Mouse (Mus musculus): Measurements from ENCODE around the gene Ranbp3l.

The Ranbp3l gene

GRCm38 (mm10) chr15:9070912-9071555 is 103.3 kb downstream of the Ranbp3l start, which contains the start of gene Nadk2:
Nadk2 (plus strand) TSS chr15:9071260.
- DNase-seq (ENCODE audit: low spot score in 2 of 2), result peak; percentile 97 to 98

DNA sequence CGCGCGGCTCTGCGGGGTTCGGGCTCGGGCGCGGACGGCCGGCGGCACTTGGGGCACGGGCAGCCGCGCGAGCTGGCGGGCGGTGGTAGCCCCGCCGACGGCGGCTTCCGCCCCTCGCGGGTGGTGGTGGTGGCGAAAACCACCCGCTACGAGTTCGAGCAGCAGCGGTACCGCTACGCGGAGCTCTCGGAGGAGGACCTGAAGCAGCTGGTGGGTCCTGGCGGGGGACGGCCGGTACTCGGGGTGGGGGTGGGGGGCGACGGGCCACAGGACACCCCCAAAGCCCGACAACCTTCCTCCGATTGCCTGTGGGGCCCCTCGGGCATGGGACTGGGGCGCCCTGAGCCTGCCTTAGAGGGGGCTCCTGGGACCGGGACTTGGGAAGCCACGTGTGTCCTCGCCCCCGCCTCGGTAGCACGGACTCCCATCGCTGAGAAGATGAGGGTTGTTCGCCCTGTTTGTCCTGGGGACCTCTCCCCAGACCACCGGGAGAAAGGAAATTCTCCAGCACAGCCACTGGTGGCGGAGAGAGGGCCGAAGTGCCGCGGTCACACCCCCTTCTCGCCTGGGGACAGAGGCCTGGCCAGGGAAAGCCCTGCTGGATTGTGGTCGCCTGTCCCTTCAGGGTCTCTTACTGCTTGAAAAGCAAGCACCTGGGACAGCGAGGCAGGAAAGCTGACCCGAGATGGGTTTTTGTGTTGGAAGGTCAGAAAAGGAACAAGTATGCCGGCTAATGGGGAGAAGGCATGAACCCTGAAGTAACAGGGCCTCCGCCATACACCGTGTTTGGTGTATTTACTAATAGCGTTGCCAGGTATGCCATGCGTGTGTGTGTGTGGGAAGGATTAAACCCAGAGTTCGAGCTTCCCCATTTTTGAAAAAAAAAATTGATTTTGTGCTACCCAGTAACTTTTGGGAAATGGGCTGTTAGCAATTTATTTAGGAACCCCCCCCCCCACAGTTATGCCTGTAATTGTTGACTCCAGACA is 104.1 kb downstream of the Ranbp3l start:
- DNase-seq (ENCODE audit: low spot score in 2 of 2), result peak in 1 of 2 experiments; percentile 41

DNA sequence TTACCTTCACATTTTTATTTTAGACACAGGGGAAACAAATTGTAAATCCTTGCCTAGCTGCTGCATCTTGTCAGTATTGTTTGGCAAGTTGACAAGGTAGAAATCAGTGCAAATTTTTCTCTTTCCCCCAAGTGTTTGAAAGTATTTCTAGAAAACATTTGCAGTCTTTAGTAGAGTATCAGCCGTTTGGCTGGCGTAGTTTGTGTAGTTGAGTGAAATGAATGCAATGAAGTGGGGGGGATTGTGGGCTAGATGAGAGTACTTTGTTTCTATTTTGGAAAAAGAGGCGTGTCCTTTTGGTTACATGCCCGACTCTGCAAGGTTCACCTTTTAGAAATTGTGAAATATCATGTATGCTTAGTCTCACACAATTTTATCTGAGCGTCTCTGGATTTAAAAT is 104.9 kb downstream of the Ranbp3l start:
- no peak for DNase-seq (ENCODE audit: low spot score in 2 of 2)

- DNase-seq (ENCODE audit: low spot score in 2 of 2), result no peak
These were observed 105.4 kb downstream of the Ranbp3l start for GRCm38 (mm10) chr15:9073067-9073608.

DNA sequence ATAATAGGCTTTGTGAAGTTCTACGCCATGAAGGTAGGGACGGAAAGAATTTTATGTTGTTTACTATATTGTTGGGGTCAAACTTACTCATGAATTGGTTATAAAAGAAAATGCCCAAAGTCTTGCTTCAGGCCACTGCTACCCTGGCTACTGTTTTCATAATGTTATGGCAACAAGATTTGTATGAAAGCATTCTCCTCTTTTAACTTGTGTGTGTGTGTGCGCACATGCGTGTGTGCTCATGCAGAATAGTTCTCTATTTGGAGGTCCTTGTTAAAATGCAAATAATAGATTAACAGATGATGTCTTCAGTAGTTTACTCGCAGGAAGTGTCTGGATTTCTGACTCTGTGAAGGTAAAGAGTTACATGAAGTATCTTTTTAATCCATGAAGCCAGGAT is 105.9 kb downstream of the Ranbp3l start:
- DNase-seq (ENCODE audit: low spot score in 2 of 2), result no peak

DNA sequence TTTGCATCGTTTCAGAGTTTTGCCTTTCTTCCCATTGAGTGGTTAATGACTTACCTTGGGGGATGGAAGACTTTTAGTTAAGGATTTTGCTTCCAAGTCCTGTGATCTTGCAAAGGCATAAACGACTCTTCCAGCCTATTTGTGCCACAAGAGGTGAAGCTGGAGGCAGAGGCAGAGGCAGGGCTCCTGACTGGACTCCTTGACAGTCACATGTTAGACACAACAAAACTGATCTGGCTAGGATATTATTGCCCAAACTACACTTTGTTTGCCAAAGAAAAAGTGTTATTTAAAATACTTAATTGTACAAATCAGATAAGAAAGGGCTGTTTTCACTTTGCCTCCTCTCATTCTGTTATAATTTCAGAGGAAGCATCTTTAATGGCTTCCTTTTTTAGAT is 106.4 kb downstream of the Ranbp3l start:
- no peak for DNase-seq (ENCODE audit: low spot score in 2 of 2)

DNA sequence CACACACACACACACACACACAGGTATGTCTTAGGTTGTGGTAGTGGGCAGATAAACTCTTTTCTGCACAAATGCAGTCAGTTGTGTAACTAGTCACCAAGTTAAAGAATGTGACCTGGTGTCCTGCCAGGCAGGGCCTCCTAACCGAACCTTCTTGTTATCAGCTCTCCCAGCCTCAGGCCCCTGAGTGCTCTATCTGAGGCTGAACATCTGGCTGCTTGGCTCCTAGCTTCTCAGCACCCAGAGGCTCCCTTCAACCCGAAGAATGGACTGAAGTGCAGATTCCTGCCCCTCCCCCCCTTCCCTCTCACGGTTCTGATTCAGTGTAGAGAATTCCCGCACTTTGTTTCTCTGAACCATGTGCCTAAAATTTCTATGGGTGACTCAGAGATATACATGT is 106.9 kb downstream of the Ranbp3l start:
- no peak for DNase-seq (ENCODE audit: low spot score in 2 of 2)

DNA sequence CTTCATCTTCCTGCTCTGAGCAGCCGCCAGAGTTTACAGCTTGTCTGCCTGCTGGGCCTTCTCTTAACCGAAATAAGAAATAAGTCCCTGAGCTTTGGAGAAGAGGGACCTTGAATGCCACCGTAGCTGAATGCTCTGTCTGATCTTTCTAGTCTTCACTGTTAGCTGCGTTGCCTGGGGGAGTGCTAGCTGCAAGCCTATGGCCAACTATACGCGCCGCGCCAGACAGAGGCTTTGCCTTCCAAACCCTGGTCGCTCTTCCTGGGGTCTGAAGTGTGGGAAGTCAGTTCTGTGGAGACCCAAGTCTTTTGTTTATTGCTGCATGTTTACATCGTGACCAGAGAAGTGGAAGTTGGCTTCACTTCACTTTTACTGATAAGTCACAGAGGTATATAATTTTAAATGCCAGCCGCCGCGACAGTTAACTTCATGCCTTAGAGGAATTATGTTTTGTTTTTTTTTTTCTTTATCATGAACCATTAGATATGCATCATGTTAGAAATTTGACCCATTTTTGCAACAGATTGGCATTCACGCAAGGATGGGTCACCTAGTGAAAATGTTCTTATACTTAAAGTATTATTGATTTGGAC is 108.0 kb downstream of the Ranbp3l start:
- no peak for DNase-seq (ENCODE audit: low spot score in 2 of 2)

DNA sequence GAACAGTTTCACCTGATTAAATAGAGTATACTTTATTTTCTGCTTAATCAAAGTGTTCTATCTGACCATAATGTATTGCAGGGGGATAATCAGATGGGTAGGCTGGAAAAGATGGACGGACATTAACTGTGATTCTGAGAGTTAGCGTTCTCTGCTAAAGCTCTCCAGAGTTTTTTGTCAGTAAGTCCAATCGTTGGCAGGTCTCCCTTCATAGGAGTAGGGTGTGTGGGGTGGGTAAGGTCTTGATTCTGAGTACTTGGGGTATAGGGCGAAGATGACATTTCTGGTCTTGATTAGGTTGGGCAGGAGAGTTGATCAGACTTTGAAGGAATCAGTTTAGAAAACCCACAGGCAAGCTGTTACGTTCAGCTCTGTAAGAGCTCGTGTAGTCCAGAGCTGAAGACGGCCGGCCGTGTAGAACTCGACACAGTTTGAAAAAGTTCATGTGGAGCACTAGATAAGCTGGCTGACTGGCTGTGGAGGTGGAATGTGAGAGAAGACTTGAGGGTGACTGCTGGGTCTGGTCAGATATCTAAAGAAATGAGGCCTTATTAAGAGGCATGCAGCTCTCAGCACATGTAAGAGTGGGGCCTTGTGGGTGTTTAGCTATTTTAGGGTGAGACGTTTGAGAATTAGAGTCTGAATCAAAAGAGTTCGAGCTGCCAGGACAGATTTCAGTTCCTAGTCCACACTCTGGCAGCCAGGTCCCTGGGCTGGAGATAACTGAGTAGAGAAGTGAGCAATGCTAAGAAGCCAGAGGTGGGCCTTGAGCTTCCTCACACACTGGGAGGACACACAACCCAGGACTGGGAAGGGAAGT is 110.9 kb downstream of the Ranbp3l start:
- DNase-seq (ENCODE audit: low spot score in 2 of 2), result no peak

GRCm38 (mm10) chr15:9079626-9080025 is 111.9 kb downstream of the Ranbp3l start:
- no peak for DNase-seq (ENCODE audit: low spot score in 2 of 2)

DNA sequence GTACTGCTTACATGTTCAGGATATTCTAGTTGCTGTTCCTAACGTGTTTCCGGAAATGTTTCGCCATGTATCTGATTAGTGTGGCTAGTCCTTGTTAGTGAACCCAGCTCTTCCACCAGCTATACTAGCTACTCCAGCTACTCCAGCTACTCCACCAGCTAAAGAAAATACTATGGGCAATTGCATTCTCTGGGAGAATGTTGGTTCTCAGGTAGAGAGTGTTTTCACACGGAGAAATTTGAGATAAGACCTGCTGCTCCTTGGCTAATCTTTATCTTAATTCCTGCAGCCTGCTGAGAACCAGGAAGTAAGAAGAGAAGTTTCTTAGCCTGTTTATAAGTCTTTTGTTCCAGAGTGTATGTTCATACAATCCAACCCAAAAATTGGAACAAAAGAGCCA is 112.5 kb downstream of the Ranbp3l start:
- DNase-seq (ENCODE audit: low spot score in 2 of 2), result no peak

GRCm38 (mm10) chr15:9081294-9081693 is 113.5 kb downstream of the Ranbp3l start:
- DNase-seq (ENCODE audit: low spot score in 2 of 2), result no peak

DNA sequence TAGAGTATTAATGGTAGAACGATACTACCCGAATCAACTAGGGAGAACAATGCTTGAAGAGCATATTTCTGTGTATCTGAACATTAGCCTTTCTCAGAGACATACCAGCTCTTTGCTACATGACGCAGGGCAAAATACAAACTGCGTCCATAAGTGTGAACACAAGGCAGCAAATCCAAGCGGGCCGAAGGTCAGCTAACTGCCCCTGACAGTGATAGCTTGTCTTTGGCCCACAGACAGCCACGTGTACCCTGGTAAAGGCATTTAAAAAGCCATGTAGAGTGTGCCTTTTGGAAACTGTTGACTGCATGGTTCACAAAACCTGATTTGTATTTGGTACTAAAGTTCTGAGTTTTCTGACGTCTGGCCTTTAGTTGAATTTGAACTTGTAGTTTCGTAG is 115.0 kb downstream of the Ranbp3l start:
- DNase-seq (ENCODE audit: low spot score in 2 of 2), result no peak

DNA sequence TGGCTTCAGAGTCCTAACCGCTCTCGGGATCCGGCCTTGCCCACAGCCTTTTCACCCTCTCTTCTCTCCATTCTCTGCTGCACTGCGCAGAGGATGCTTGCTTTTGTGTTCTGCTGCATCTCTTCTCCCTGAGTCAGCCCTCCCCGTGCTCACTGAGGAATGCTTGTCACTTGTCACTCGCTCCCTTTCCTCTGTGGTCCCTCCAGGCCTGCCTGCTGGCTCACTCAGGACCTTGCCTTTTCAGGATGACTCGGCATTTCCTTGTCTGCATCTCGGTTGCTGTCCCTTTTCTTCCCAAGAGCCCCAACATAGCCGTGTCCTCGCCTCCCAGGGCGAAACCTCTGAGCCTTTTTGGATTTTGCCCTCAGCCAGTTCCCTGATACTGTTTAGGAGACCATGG is 119.1 kb downstream of the Ranbp3l start:
- no peak for DNase-seq (ENCODE audit: low spot score in 2 of 2)

- no peak for DNase-seq (ENCODE audit: low spot score in 2 of 2)
These were observed 119.7 kb downstream of the Ranbp3l start for GRCm38 (mm10) chr15:9087421-9087820.

- no peak for DNase-seq (ENCODE audit: low spot score in 2 of 2)
These were observed 120.3 kb downstream of the Ranbp3l start for GRCm38 (mm10) chr15:9087895-9088682.

GRCm38 (mm10) chr15:9088683-9089072 is 120.9 kb downstream of the Ranbp3l start:
- no peak for DNase-seq (ENCODE audit: low spot score in 2 of 2)

- DNase-seq (ENCODE audit: low spot score in 2 of 2), result no peak
These were observed 121.5 kb downstream of the Ranbp3l start for GRCm38 (mm10) chr15:9089136-9089720.

DNA sequence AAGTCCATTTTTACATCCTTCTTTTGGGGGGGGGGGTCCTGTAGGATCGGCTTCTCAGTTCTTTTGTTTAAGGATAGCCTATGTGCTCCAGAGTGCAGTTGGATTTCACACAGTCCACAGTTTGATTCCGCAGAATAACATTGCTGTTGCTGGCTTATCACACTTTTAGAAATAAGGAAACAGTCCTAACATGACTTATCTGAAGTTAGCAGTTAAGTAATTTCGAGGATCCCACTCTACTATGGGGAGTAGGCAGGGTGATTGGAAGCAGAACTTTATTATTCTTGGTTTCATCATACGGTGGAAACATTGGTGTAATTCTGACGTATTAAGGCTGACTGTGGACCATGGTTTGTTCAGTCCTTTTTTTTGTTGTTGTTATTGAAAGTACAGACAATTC is 122.9 kb downstream of the Ranbp3l start:
- DNase-seq (ENCODE audit: low spot score in 2 of 2), result no peak

All from right cerebral cortex, adult 2 months (tissue).